Mouse (Mus musculus) heart, postnatal 10 days (tissue): ENCODE measurements around the gene Rab11a. TPM values are rescaled to one million over a fixed set of nuclear protein-coding genes. Genes with fewer than 3 reads are reported as not detected.

Source experiments
- DNase-seq, 2 experiments: peaks; one replicate each; pipeline ENCODE4 v3.0.0; 2021
- intact Hi-C: fragments of 180-260 bp; cut with DNase I; formaldehyde crosslinking; loops from one replicate; pipeline ENCODE4 v1.15.1; 2025
- total RNA-seq, 2 experiments: library from RNA; stranded (reverse); gene quantifications; 2 replicates each; pipeline ENCODE4 v1.2.3; 2021

Rab11a gene
- 100 to 1,000 TPM; 274 to 276 TPM for total RNA-seq

DNA sequence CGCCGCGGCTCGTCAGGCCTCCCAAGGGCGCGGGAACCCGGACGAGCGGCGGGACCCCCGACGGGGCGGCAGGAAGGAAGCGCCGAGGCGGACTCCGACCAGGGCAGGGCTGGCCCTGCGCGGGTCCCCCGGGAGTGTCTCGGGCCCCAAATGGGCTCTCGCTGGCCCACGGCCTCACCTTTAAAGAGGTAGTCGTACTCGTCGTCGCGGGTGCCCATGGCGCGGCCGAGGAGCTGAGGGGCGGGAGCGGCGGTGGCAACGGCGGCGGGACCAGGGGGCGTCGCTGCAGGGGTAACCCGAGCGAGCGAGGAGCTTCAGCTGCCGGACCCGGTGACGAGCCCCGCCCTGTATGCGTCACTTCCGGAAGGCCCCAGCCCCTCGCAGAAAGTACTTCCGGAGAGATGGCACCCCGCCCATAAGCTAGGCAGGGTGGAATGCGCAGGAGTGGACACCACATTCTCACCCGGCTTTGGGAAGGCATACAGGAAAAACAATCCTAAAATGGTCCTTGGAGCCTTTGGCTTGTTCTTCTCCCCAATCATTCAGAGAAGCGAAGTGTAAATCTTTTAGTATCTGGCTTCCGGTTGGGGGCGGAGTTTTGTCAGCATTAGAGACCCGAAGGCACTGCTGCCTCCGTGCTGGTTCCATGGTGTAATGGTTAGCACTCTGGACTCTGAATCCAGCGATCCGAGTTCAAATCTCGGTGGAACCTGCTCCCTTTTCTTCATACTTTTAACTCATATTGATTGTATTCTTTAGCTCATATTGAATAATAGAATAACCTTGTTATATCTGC lies at the start of gene Rab11a:
Rab11a (minus strand) TSS at position 353 of the 796 bp plus-strand sequence.
- peak; percentile 97 to 99 for DNase-seq
- intact Hi-C loops: loop anchor here (2.0 to 5.0 kb wide), 2 partner anchors 73 to 395 kb away; partner anchors contain the start of genes Dennd4a and Dis3l

DNA sequence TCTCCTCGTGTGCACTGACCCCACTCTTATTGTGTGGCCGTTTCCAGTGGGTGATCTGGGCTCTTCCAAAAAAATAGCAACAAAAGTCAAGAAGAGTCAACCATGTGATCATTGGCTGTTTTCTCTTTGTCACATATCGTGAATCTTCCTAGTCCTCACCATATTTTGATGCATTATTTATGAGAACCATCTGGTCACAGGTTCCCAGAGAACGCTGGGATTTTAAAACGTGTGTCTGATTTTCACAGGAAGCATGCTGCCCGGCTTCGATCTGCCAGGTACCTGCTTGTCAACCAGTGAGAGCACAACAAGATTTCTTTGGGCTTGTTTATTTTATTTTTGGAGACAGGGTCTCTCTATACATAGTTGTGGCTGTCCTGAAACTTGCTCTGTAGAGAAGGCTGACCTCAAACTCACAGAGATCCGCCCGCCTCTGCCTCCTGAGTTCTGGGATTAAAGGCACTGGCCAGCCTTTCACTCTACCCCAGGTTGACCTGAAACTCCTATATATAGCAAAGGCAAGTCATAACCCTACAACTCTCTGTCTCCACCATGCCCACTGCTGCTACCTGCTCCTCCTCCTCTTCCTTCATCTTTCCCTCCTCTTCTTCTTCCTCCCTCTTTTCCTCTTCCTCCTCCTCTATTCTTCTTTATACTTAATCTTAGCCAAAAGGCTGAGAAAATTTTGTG lies 48.8 kb upstream of the Rab11a start:
- no peak for DNase-seq
- intact Hi-C loops: loop anchor here (2.0 kb wide), 1 partner anchor 24 kb away; the partner anchor contains the start of gene Dennd4a

DNA sequence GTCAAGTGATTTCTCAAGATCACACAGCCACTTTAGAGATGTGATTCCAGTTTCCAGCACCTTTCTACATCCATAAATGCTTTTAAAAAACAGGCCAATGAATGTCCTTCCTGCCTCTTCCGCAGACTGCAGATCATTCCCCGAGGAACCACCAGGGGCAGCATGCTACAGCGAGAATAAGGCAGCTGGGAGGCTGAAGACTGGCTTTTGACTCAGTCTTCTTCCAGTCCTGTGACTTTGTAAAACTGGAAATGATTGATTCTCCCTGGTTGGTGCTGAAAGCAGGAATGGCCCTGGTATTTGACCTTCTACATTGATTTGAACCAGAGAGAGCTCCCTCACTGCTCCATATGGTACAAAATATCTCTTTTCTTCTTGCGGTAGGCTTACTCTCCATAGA lies 47.3 kb upstream of the Rab11a start:
- DNase-seq: peak; percentile 65 to 77
- intact Hi-C loops: no loop called here

DNA sequence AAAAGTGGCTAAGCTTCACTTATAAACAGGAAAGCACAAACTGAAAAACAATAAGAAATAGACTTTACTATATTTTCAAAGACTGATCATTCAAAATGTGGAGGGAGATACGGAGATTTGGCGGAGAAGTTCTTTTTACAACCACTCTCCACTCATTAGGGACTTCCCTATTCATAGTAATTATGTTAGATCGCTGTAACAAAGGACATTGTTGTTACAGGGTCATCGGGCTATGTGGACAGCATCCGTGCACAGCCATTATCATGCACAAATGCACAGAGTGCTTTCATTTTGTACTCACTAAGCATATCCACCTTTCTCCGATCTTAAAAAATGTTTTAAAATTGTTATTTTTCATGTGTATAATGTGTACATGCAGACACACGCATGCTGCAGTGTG lies 46.0 kb upstream of the Rab11a start:
- no peak for DNase-seq
- intact Hi-C loops: no loop called here

DNA sequence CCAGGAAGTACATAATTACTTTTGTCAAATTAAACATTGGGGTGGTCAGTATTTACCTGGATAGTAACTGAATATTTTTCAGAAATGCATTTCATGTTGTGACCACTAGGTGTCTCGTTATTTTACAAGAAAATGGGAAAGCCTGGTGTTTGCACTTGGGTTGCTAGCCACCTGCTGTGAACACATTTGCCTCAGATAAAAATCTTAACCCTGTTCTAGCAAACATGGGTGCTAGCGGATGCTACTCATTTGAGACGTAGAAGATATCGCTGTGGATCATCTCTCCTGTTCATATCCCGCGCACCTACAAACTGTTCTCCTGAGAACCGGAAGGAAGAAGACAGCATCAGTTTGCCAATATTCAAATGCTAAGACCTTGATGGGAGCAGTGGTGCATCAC lies 42.1 kb upstream of the Rab11a start:
- intact Hi-C loops: loop anchor here (1.0 to 5.0 kb wide), 5 partner anchors 33 to 181 kb away; partner anchors contain the start of genes Dennd4a and Ints14
- peak in 1 of 2 experiments; percentile 42 for DNase-seq

DNA sequence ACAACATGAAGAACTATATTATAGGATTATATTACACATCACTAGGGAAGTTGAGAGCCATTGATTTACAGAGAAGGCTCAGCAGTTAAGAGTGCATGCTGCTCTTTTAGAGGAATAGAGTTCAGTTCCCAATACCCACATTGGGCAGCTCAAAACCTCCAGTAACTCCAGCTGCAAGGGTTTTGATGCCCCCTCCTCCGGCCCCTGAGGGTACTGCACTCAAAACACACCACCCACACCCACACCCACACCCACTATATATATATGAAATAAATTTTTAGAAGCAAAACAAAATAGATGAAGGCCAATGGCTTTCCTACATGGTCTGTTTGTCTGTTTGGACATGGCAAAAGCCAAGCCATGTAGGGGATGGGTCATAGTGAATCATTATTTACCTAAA lies 40.6 kb upstream of the Rab11a start:
- intact Hi-C loops: loop anchor here (2.0 to 5.0 kb wide), 4 partner anchors 34 to 183 kb away; partner anchors contain the start of genes Dennd4a and Ints14
- no peak for DNase-seq

DNA sequence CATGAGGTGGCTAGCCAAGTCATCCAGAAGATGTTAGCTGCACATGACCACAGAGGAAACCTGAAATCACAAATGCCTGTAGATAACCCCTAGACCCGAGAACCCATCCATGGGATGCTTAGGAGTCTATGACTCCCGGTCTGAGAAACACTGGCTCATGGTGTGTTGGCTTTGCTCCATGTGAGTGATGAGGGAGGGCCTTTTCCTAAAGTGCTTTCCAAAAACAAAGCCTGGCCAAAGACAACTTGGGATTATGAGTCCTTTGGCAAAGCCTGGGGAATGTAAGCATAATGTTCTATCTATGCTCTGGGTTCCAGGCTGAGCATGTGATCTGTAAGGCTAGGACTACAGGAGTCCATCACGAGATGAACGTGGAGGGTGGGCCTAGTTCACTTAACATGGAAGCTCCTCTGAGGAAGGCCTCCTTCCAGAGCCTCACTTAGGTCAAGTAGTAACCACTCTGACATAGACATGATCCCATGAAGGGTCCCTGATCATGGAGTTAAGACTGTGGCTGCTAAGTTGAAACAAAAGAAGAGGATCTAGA lies 40.0 kb upstream of the Rab11a start:
- peak in 1 of 2 experiments; percentile 41 for DNase-seq
- intact Hi-C loops: loop anchor here (5.0 kb wide), 2 partner anchors 35 to 85 kb away; partner anchors contain the start of gene Dennd4a

DNA sequence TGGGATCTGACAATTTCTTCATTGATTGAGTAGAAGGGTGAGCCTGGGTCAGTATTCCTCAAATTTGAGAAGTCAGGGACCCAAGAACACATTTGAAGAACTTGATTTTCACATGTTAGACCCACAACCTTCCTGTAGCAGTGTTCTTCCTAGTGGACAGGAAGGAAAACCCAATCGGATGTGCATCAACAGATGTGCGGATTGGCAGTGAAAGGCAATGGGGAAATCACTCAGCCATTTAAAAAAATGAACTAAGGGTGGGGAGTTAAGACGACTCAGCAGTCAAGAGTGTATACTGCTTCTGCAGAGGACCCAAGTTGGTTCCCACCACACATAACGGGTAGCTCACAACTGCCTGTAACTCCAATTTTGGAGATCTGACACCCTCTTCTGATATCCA lies 37.9 kb upstream of the Rab11a start:
- intact Hi-C loops: loop anchor here (5.0 kb wide), 2 partner anchors 37 to 87 kb away; partner anchors contain the start of gene Dennd4a
- no peak for DNase-seq

DNA sequence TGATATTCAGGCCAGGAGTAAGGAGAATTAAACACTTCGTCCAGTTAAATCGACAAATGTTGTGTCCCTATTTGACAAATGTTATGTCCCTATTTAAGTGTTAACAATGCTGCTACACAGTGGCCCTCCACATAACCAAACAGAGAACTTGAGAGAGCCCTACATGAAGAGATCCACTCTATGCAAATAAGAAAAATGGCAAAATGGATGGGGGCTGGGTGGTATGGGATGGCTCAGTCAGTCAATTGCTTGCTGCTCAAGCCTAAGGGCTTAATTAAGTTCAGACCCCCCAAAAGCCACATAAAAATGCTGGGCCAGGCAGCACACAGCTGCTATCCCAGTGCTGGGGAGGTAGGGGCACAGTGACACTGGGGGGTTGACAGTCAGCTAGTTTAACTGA lies 37.3 kb upstream of the Rab11a start:
- DNase-seq: no peak
- intact Hi-C loops: loop anchor here (5.0 kb wide), 2 partner anchors 37 to 87 kb away; partner anchors contain the start of gene Dennd4a

DNA sequence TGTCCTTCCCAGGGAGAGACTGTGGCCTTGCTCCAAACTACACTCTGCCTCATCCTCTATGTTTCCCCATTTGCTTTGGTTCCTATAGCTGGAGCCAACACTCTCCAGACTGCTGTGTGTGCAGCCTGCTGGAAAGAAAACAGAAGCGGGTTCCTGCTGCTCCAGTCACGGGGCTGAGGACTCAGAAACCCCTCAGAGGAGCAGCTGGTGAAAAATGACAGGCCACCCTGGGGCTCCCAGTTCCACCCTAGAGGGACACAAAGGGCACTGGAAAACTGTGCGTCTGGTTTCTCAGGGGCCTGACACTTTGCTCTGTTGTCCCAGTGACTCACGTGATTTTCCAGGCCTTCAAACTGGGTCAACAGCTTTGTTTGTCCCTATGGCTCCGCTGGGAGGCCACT lies 36.9 kb upstream of the Rab11a start:
- DNase-seq: peak; percentile 36 to 45
- intact Hi-C loops: no loop called here

DNA sequence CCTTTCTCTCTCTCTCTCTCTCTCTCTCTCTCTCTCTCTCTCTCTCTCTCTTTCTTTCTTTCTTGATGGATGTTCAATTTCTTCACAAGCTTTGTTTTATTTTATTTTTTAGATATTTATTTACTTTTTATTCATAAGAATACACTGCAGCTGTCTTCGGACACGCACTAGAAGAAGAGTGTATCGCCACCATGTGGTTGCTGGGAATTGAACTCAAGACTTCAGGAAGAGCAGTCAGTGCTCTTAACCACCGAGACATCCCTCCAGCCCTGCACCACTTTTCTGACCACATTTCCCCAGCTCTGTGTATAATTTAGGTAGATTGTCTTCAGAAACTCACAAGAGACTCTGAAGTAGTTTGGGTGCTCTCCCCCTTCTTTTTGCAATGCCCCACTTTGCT lies 36.4 kb upstream of the Rab11a start:
- intact Hi-C loops: no loop called here

DNA sequence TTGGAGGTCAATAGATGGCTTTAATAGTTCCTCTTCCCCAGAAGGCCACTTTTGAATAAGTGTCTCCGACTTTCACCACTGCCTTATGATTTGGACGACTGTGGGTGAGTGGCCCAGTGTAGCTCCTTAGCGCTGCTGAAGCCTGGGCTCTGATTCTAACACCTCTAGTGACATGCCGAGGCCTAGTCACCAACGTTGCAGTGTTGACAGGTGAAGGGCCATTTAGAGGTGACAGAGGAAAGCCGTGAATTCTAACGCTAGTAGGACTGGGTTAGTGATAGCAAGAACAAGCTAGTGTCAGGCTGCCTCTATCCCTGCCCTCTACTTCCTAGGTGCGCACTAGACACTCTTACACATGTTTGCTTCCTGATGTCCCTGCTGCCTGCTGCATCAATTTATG lies 35.7 kb upstream of the Rab11a start:
- intact Hi-C loops: no loop called here
- peak in 1 of 2 experiments; percentile 37 for DNase-seq

More for the DNA sequence above, 36.4 kb upstream of the Rab11a start:
- no peak for DNase-seq

DNA sequence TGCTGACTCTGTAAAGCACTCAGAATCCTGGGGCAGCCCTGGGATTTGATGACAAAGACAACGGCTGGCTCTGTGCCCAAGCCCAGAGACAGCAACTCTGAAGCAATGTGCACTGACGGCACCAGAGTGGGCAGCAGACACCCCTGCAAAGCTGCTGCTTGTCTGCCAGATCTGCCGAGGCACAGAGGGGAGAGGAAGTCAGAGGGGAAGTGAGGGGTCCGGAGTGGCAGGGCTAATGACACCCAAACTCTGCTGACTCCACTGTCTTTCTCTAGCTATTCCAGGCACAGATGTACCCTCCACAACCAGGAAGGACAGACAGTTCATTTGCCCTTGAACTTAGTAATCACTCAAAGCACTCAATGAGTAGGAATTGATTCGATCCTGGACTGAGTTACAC lies 33.7 kb upstream of the Rab11a start:
- peak; percentile 33 to 47 for DNase-seq
- intact Hi-C loops: no loop called here

DNA sequence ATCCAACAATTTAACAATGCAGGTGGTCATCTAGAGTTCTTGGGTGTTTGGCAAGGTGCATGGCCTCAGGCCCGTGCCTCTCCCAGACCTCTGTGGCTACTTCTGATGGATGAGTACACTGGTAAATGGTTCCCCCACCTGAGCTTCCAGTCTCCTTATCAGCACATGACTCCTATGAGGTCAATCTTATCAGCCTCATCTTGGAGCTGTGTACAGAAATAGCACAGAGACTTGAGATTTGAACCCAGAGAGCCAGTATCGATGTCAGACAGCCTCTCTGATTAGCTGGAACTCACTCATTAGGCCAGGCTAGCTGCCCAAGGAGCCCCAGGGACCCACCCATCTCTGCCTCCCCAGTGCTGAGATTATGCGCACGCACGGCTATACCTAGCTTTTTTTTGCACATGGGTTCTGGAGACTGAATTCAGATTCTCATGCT lies 32.9 kb upstream of the Rab11a start:
- DNase-seq: no peak
- intact Hi-C loops: no loop called here

DNA sequence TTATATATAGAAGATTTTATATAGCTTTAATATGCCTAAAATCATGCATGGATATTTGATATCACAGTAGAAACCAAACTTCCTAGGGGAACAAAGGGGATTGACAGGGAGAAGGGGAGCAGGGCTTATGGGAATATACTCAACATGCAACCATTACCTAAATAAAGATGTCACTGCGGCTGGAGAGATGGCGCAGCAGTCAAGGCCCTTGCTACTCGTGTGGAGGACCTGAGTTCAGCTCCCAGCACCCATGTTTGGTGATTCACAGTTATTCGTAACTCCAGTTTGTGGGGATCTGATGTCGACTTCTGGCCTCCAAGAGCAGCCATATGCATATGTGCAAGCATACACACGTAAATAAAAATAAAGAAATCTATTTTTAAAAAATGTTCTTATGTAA lies 32.4 kb upstream of the Rab11a start:
- intact Hi-C loops: no loop called here
- no peak for DNase-seq

DNA sequence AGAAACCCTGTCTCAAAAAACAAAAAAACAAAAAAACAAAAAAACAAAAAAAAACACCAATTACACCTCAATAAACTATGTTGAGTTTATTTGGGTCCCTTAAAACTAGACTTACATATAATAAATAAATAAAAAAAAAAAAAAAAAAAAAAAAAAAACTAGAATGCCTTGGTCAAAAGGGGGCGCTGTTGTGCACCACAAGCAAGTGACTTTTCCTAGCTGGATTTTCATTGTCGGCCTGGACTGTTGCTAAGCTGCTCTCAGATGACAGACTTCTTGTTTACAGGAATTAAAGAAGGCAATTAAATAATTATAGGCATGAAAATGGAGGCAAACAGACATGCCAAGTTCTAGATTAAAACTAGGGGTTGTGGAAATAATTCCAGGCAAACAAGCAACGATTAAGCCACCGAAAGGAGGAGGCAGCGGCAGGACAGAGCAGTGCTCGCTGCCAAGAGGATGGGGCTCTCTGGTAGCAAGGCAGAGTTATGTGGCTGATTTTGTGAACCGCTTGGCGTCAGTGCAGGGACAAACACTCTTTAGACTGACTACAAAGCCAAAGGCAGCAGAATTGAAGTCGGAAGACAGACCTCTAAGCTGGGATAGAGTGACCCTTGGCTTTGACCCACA lies 31.6 kb upstream of the Rab11a start:
- intact Hi-C loops: no loop called here
- DNase-seq: peak; percentile 37 to 65

DNA sequence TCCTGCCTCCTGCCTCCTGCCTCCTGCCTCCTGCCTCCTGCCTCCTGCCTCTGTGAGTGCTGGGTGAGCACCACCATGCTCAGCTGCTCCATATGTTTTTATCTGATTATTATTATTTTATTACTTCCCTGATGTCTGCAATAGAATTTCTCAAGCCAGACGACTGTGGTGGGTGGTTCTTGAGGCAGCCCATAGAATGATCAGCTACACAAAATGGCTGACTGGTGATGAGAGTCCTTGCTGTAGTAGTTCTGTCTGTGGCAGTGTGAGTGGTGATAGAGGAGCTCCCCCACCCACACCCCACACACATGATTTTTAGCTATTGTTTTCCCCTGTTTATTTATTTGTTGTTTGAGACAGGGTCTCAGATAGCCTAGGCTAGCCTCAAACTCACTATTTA lies 30.2 kb upstream of the Rab11a start:
- intact Hi-C loops: no loop called here
- no peak for DNase-seq

DNA sequence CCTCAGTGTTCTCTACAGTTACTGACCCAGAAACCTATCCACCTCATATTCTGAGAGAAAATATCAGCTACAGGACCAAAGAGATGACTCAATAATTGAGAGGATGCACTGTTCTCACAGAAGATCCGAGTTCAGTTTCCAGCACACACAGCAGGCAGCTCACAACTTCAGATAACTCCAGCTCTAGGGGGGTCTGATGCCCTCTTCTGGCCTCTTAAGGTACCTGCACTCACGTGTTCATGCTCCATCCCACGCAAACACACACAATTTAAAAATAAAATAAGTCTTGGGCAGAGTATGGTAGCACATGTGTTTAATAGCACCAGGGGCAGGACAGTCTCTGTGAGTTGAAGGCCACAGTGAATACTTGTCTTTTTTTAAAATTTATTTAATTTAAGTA lies 28.6 kb upstream of the Rab11a start:
- intact Hi-C loops: no loop called here
- no peak for DNase-seq

DNA sequence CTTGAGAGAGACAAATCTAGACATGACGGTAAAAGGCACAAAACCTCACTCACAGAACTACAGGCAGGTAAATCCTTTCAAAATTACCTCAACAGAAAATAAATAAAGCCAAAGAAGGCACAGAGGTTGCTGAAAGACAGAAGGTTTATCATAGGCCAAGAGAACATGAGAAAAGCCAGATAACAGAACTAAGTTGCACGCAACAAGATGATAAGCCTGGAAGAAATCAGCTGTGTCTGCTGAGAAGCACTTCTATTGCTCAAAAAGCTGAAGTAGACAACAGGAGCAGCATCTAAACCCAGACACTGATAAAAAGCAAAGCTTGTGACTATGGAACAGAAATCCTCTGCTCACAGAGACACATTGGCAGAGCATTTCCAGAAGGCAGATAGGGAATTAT lies 27.3 kb upstream of the Rab11a start:
- intact Hi-C loops: no loop called here
- DNase-seq: no peak

DNA sequence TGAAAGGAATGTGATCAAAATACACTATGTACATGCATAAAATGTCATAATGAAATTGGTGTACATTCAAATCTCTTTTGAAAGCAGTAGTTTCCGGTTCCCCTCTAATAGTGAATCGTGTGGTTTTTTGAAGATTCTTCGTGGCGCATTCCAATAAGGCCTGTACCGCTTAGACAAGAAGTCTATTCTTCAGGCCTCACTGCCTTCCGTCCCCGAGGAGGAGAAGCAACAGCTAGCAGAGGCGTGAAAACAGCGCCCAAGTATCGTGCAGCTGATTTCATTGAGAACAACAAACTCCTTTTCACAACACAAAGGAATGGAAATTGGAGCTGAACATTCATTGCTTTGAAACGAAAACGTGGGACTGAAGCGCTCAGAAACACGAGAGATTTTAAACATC lies 20.5 kb upstream of the Rab11a start:
- DNase-seq: no peak
- intact Hi-C loops: no loop called here

DNA sequence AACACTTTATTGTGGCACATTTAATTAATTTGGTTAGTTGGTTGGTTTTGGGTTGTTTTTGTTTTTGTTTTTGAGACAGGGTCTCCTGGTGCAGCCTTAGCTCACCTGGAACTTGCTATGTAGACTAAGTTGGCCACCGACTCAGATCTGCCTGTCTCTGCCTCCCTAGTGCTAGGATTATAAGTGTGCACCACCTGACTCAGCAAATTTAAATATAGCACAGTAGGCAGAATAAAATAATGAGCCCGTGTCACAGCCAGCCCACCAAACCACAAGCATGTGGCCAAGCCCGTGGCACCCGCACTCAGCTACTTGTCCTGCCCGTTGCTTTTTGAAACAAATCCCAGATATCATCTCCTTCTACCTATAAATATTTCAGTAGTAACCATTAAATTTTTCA lies 15.0 kb upstream of the Rab11a start:
- intact Hi-C loops: no loop called here

More for the DNA sequence above, 15.0 kb upstream of the Rab11a start:
- DNase-seq: no peak
